Mouse (Mus musculus) neural tube, embryonic 15.5 days (tissue): ENCODE measurements around the gene Rufy1. TPM values are rescaled to one million over a fixed set of nuclear protein-coding genes. Genes with fewer than 3 reads are reported as not detected.

Experiments
- ATAC-seq: fragments of 200-750 bp; cut with Nextera tagmentation; 2 replicates; pipeline ENCODE4 v1.8.0; 2017; ENCODE audit warnings: mild to moderate bottlenecking, moderate TSS enrichment, moderate library complexity; ENCODE audit not compliant: low FRiP score
- H3K27ac ChIP-seq: fragments of 300-500 bp; sonication (generic); replicated peaks from 2 replicates; pipeline ENCODE4 v1.5.1; 2015; ENCODE audit warnings: mild to moderate bottlenecking, inconsistent platforms
- H3K27me3 ChIP-seq: fragments of 300-500 bp; sonication (generic); replicated peaks from 2 replicates; pipeline ENCODE4 v1.6.1; 2015; ENCODE audit warnings: inconsistent platforms
- H3K36me3 ChIP-seq: fragments of 300-500 bp; sonication (generic); 2 replicates; pipeline ENCODE4 v1.6.1; 2015; ENCODE audit warnings: inconsistent platforms
- H3K4me1 ChIP-seq: fragments of 300-500 bp; sonication (generic); 2 replicates; pipeline ENCODE4 v1.6.1; 2015; ENCODE audit warnings: inconsistent platforms
- H3K4me2 ChIP-seq: fragments of 300-500 bp; sonication (generic); 2 replicates; pipeline ENCODE4 v1.6.1; 2015; ENCODE audit warnings: inconsistent platforms, mild to moderate bottlenecking, moderate library complexity
- H3K4me3 ChIP-seq: fragments of 300-500 bp; sonication (generic); replicated peaks from 2 replicates; pipeline ENCODE4 v1.5.1; 2015; ENCODE audit warnings: mild to moderate bottlenecking, inconsistent platforms
- H3K9ac ChIP-seq: fragments of 300-500 bp; sonication (generic); replicated peaks from 2 replicates; pipeline ENCODE4 v1.6.1; 2015; ENCODE audit warnings: mild to moderate bottlenecking, inconsistent platforms
- H3K9me3 ChIP-seq: fragments of 300-500 bp; sonication (generic); replicated peaks from 2 replicates; pipeline ENCODE4 v1.6.1; 2016; ENCODE audit warnings: inconsistent platforms
- WGBS: fragments of 180-500 bp; shearing (Covaris S2); methylation state at CpG from one replicate; pipeline ENCODE4 v1.1.7; 2015; ENCODE audit warnings: mixed read lengths; 5-methylcytosine and 5-hydroxymethylcytosine counted together
- polyA plus RNA-seq: library from polyadenylated mRNA; unstranded; fragments of >200 nt; fragmentation: Nextera tagmentation; extraction: Ambion mirVana; gene quantifications from 2 replicates; pipeline ENCODE4 v1.2.1, GENCODE M21; 2015

The Rufy1 gene
- polyA plus RNA-seq, 1 experiment from 2014 or later: 25.1 TPM

DNA sequence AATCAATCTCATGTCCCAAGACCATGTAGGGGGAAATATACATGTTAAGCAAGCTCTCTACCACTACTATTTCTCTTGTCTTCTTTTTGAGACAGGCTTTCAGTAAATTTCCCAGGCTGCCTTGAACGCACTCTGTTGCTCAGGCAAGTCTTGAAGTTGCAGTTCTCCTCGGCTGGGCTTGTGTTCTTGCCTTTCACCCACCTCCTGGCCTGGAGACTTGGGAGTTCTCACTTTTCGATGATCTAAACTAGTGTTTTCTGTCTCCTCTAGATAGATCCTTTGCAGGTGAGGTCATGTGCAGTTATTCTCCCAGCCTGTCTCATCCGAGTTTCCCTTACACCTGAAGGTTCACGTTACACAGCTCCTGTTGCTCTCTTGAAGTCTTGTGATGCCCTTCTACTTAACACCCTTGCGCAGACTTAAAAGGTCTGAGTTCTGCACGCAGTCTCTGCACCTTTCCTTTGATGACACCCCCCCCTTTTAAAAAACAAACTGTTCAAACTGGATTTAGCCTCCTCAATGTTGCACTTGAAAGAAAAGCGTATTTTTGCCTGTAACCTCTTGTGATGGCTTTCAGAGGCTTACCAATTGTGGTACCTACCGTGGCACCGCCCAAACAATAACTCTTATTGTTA lies 54.7 kb downstream of the Rufy1 start:
- peak overlapping the region; percentile 94 for H3K4me2 ChIP-seq
- H3K27me3 ChIP-seq: no peaks in the 10 kb centered on the region
- 24% methylated on average over 10 of the region's 10 CpGs for WGBS
- ATAC-seq: no peak
- H3K4me1 ChIP-seq: peaks cover 28% of the 10 kb centered on the region
- H3K9me3 ChIP-seq: no peaks in the 10 kb centered on the region
- H3K9ac ChIP-seq: peak overlapping the region; percentile 89
- H3K4me3 ChIP-seq: peak overlapping the region; percentile 94
- peak overlapping the region; percentile 99 for H3K27ac ChIP-seq
- H3K36me3 ChIP-seq: peaks cover 8% of the 10 kb centered on the region

DNA sequence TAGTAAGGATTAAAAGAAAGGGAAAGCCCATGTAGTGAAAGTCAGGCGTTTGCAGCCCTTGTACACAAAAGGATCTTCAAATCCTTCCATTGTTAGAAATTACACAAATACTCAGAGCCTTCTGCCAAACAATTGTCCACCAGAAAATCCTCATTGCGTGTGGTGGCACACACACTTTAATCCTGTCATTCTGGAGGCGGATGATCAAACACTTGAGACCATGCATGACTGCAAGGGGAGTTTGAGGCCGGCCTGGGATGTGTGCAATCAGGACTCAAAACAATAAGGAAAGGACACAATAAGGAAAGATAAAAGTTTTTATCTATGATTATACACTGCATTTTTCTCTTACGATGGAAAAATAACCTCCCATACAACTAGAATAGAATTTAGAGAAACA lies 55.5 kb downstream of the Rufy1 start:
- H3K27ac ChIP-seq: no peak overlapping the region
- no peaks in the 10 kb centered on the region for H3K9me3 ChIP-seq
- ATAC-seq: no peak
- peaks cover 35% of the 10 kb centered on the region for H3K4me1 ChIP-seq
- no peak overlapping the region; the same call in 1 of the 2 replicates for H3K9ac ChIP-seq
- no peak overlapping the region for H3K4me2 ChIP-seq
- no peak overlapping the region for H3K4me3 ChIP-seq
- H3K27me3 ChIP-seq: no peaks in the 10 kb centered on the region
- H3K36me3 ChIP-seq: peaks cover 8% of the 10 kb centered on the region
- WGBS: 86% methylated on average over 5 of the region's 5 CpGs

- Histone ChIP-seq H3K9ac (no peak overlapping the region), H3K27me3 (no peaks in the 10 kb centered on the region), H3K27ac (no peak overlapping the region), H3K4me2 (no peak overlapping the region), H3K36me3 (peaks cover 4% of the 10 kb centered on the region), H3K4me1 (peaks cover 28% of the 10 kb centered on the region), H3K4me3 (no peak overlapping the region), H3K9me3 (no peaks in the 10 kb centered on the region)
- no peak for ATAC-seq
- 92% methylated on average over 13 of the region's 13 CpGs for WGBS
These were observed 56.5 kb downstream of the Rufy1 start for GRCm38 (mm10) chr11:50374286-50375015.

DNA sequence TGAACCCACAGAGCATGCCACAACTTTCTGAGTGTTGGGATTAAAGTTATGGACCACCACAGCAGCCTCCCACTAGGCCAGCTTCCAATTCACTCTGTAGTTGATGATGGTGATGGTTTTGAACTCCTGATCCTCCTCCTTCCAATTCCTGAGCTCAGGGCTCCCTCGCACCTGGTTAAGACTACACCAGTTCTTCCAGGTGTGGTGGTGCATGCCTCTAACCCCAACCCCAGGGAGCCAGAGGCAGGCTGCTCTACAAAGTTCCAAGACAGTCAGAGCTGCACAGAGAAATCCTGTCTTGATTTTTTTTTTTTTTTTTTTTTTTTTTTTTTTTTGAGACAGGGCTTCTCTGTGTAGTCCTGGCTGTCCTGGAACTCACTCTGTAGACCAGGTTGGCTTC lies 57.3 kb downstream of the Rufy1 start:
- WGBS: 97% methylated on average over 1 of the region's 1 CpGs
- H3K36me3 ChIP-seq: no peaks in the 10 kb centered on the region
- H3K4me1 ChIP-seq: peaks cover 21% of the 10 kb centered on the region
- no peaks in the 10 kb centered on the region for H3K27me3 ChIP-seq
- H3K27ac ChIP-seq: no peak overlapping the region
- no peak overlapping the region for H3K9ac ChIP-seq
- no peak overlapping the region for H3K4me3 ChIP-seq
- H3K4me2 ChIP-seq: no peak overlapping the region
- H3K9me3 ChIP-seq: no peaks in the 10 kb centered on the region
- ATAC-seq: no peak

GRCm38 (mm10) chr11:50373086-50373485 lies 57.8 kb downstream of the Rufy1 start:
- Histone ChIP-seq H3K9me3 (no peaks in the 10 kb centered on the region), H3K4me2 (no peak overlapping the region), H3K27me3 (no peaks in the 10 kb centered on the region), H3K4me1 (peaks cover 21% of the 10 kb centered on the region), H3K9ac (no peak overlapping the region), H3K4me3 (no peak overlapping the region), H3K36me3 (no peaks in the 10 kb centered on the region), H3K27ac (no peak overlapping the region)
- no peak for ATAC-seq

GRCm38 (mm10) chr11:50371911-50372310 lies 59.0 kb downstream of the Rufy1 start:
- Histone ChIP-seq H3K36me3 (no peaks in the 10 kb centered on the region), H3K4me3 (peak overlapping the region; percentile 42; the same call in 1 of the 2 replicates), H3K9ac (peak overlapping the region; percentile 65), H3K4me2 (peak overlapping the region; percentile 68), H3K4me1 (peaks cover 21% of the 10 kb centered on the region), H3K27me3 (no peaks in the 10 kb centered on the region), H3K9me3 (no peaks in the 10 kb centered on the region), H3K27ac (peak overlapping the region; percentile 92)
- WGBS: 93% methylated on average over 1 of the region's 1 CpGs
- ATAC-seq: no peak

DNA sequence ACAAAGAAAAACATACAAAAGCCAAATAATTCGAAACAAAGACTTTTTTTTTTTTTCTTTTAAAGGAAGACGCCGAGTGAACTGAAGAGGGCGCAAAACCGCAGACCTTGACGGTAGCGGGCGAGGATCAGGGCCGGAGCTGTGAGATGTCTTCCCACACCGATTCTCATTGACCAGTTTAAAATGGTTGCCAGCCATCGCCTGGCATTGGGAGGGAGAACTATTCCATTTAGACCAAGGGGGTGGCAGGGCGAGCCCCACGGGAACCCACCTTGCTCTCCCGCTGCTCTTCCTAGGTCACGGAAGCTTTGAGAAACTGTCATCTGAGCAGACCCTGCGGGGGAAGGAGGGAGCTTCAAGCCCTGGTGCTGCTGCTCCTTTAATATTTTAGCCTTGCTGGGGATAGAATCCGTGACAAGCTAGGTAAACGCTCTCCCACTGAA lies 59.5 kb downstream of the Rufy1 start:
- peak overlapping the region; percentile 92 for H3K27ac ChIP-seq
- ATAC-seq: peak; percentile 79

DNA sequence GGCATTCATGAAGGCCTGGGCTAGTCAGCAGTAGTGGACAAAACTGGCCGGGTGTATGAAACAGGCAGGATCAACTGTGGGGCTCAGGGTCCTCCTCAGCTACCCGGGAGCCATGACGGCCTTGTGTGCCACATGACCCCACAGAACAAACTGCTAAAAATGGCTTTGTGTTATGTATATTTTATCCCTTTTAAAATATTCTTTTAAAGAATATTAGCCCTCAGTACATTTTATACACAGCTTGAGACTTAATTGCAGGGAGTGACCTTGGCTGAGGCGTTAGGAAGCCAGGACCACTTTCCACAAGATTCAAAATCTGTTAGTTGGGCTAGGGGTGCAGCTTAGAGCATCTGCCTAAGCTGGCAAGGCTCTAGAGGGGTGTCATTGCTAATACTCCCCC lies 60.0 kb downstream of the Rufy1 start:
- peak; percentile 45; the same call in 1 of the 2 replicates for ATAC-seq
- H3K27ac ChIP-seq: peak overlapping the region; percentile 92
- H3K4me1 ChIP-seq: peaks cover 14% of the 10 kb centered on the region
- WGBS: 42% methylated on average over 4 of the region's 4 CpGs
- no peaks in the 10 kb centered on the region for H3K27me3 ChIP-seq
- H3K9me3 ChIP-seq: no peaks in the 10 kb centered on the region
- H3K9ac ChIP-seq: no peak overlapping the region
- no peaks in the 10 kb centered on the region for H3K36me3 ChIP-seq
- H3K4me2 ChIP-seq: peak overlapping the region; percentile 68
- H3K4me3 ChIP-seq: peak overlapping the region; percentile 42; the same call in 1 of the 2 replicates

More for the DNA sequence above, 59.5 kb downstream of the Rufy1 start:
- Histone ChIP-seq H3K36me3 (no peaks in the 10 kb centered on the region), H3K4me1 (peaks cover 18% of the 10 kb centered on the region), H3K4me3 (peak overlapping the region; percentile 42), H3K4me2 (peak overlapping the region; percentile 68), H3K9ac (peak overlapping the region; percentile 65), H3K9me3 (no peaks in the 10 kb centered on the region), H3K27me3 (no peaks in the 10 kb centered on the region)
- under 1% methylated on average over 18 of the region's 18 CpGs for WGBS

GRCm38 (mm10) chr11:50369360-50369911 lies 61.5 kb downstream of the Rufy1 start:
- Histone ChIP-seq H3K9me3 (no peaks in the 10 kb centered on the region), H3K4me1 (peaks cover 14% of the 10 kb centered on the region), H3K4me2 (no peak overlapping the region), H3K4me3 (no peak overlapping the region), H3K27ac (no peak overlapping the region), H3K27me3 (no peaks in the 10 kb centered on the region), H3K36me3 (no peaks in the 10 kb centered on the region), H3K9ac (no peak overlapping the region)
- 91% methylated on average over 5 of the region's 5 CpGs for WGBS
- no peak for ATAC-seq

- Histone ChIP-seq H3K9ac (no peak overlapping the region), H3K4me2 (no peak overlapping the region), H3K9me3 (no peaks in the 10 kb centered on the region), H3K36me3 (no peaks in the 10 kb centered on the region), H3K27me3 (no peaks in the 10 kb centered on the region), H3K4me3 (no peak overlapping the region), H3K27ac (no peak overlapping the region), H3K4me1 (peaks cover 14% of the 10 kb centered on the region)
- ATAC-seq: no peak
- 92% methylated on average over 9 of the region's 9 CpGs for WGBS
These were observed 63.4 kb downstream of the Rufy1 start for GRCm38 (mm10) chr11:50367531-50367930.

DNA sequence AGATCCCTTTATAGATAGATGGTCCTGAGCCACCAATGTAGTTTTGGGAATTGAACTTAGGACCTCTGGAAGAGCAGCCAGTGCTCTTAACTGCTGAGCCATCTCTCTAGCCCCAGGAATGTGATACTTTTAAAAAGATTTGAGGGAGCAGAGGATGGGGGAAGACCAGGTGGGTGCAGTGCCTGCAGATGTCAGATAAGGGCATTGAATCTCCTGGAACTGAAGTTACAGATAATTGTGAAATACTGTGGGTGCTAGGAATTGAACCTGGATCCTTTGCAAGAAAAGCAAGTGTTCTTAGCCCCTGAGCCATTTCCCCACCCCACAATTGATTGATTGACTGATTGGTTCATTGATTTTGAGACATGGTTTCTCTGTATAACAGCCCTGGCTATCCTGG lies 65.6 kb downstream of the Rufy1 start:
- no peak overlapping the region for H3K9ac ChIP-seq
- ATAC-seq: no peak
- no peaks in the 10 kb centered on the region for H3K36me3 ChIP-seq
- H3K9me3 ChIP-seq: no peaks in the 10 kb centered on the region
- H3K4me1 ChIP-seq: no peaks in the 10 kb centered on the region
- no peak overlapping the region for H3K27ac ChIP-seq
- H3K4me3 ChIP-seq: no peak overlapping the region
- H3K4me2 ChIP-seq: no peak overlapping the region
- no peaks in the 10 kb centered on the region for H3K27me3 ChIP-seq

DNA sequence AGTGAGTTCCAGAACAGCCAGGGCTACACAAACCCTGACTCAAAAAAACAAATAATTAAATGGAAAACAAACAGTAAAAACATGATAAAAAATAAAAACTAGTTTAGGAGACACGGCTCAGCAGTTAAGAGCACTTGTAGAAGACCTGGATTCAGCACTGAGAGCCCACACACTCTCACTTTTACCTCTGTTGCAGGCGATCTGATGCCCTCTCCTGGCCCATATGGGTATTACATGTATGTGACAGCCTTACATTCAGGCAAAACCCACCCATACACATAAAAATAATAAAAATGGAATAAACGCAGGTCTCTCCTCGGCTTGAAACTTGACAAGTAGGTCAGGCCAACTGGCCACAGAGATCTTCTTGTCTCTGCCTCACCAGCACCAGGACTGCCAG lies 66.4 kb downstream of the Rufy1 start:
- Histone ChIP-seq H3K9me3 (no peaks in the 10 kb centered on the region), H3K27me3 (no peaks in the 10 kb centered on the region), H3K4me2 (no peak overlapping the region), H3K4me1 (peaks cover 2% of the 10 kb centered on the region; the same call in 1 of the 2 replicates), H3K9ac (no peak overlapping the region), H3K4me3 (no peak overlapping the region), H3K36me3 (no peaks in the 10 kb centered on the region), H3K27ac (no peak overlapping the region)
- ATAC-seq: peak; percentile 67; the same call in 1 of the 2 replicates
- WGBS: 10% methylated on average over 4 of the region's 4 CpGs
